In the genomic region with DNA sequence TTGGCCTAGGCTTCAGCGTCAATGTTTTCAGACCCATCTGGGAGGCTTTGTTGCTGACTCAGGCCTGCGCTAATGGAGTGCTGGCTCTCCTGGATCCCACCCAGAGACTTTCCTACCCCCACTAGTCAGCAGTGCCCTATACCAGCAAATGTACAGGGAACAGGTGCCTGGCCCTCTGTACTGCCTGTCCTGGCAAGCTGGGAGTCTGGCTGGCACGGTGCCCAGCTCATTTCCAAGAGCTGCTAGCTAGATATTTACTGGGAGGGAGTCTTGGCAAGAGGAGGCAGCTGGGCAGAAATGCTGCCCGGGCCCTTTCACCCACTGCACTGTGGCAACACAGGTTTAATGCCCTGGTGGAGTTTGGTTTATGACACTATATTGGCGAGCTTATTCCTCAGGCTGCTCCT, we compare ENCODE assay signal across 8 mouse cellular contexts.
DNase-seq lines count a peak whose midpoint lies in the region; ATAC-seq lines count a peak whose summit lies in the region.

No protein-coding gene starts in this region.

- H3K9ac ChIP-seq in intestine, embryonic 14.5 days (ENCODE audit: low read length), result no peak overlapping the region
- H3K9ac ChIP-seq in midbrain, embryonic 15.5 days, result no peak overlapping the region

- H3K9me3 ChIP-seq in intestine, embryonic 14.5 days (ENCODE audit: control insufficient read depth, low read length), result no peaks in the 10 kb centered on the region
- H3K9me3 ChIP-seq in midbrain, embryonic 15.5 days, result no peaks in the 10 kb centered on the region

- no peak overlapping the region for H3K4me2 ChIP-seq in intestine, embryonic 14.5 days (ENCODE audit: low read length)
- H3K4me2 ChIP-seq in midbrain, embryonic 15.5 days, result 0 out of 2 replicates have a peak overlapping the region, but pooled peaks have one; percentile 1

- H3K36me3 ChIP-seq in intestine, embryonic 14.5 days (ENCODE audit: control insufficient read depth, insufficient read depth, low read length), result no peaks in the 10 kb centered on the region
- no peaks in the 10 kb centered on the region for H3K36me3 ChIP-seq in midbrain, embryonic 15.5 days (replicated peaks)

- H3K27me3 ChIP-seq in intestine, embryonic 14.5 days (replicated peaks; ENCODE audit: control insufficient read depth, insufficient read depth, low read length), result no peaks in the 10 kb centered on the region
- H3K27me3 ChIP-seq in midbrain, embryonic 15.5 days (replicated peaks), result no peaks in the 10 kb centered on the region

- ATAC-seq in intestine, embryonic 14.5 days (replicated peaks; ENCODE audit: low FRiP score, low TSS enrichment, low read depth), result peak; percentile 70
- ATAC-seq in midbrain, embryonic 15.5 days (replicated peaks), result peak; percentile 94

- H3K27ac ChIP-seq in intestine, embryonic 14.5 days (ENCODE audit: low read depth), result no peak overlapping the region
- H3K27ac ChIP-seq in midbrain, embryonic 15.5 days, result peak overlapping the region; percentile 47; the same call in 1 of the 2 replicates

- WGBS in intestine, embryonic 14.5 days, result 60% methylated on average over 5 of the region's 5 CpGs
- WGBS in midbrain, embryonic 15.5 days, result 48% methylated on average over 5 of the region's 5 CpGs

- H3K4me1 ChIP-seq in intestine, embryonic 14.5 days (replicated peaks; ENCODE audit: control insufficient read depth, insufficient read depth, low read length), result peaks cover 3% of the 10 kb centered on the region; the same call in 1 of the 2 replicates
- H3K4me1 ChIP-seq in midbrain, embryonic 15.5 days, result peaks cover 10% of the 10 kb centered on the region; the same call in 1 of the 2 replicates

- DNase-seq in adipocyte (ENCODE audit: low spot score), result peak; percentile 72
- peak; percentile 99 for DNase-seq in cerebellum, adult 11-12 months
- peak; percentile 93 for DNase-seq in gastrocnemius, adult 18-20 months (ENCODE audit: low spot score)
- DNase-seq in intestine, embryonic 14.5 days (ENCODE audit: low spot score), result peak; percentile 76
- DNase-seq in layer of hippocampus, postnatal 36 days, result peak; percentile 82 to 83
- peak; percentile 71 for DNase-seq in testis, postnatal 14 days (ENCODE audit: low spot score)
- DNase-seq in embryo, embryonic 9.5 days (ENCODE audit: extremely low spot score), result no peak

- no peak overlapping the region for H3K4me3 ChIP-seq in intestine, embryonic 14.5 days (ENCODE audit: low read depth, low read length)
- no peak overlapping the region for H3K4me3 ChIP-seq in midbrain, embryonic 15.5 days
